Mouse (Mus musculus): ENCODE data around the gene Usp3. TPM values are rescaled to one million over a fixed set of nuclear protein-coding genes. Genes with fewer than 3 reads are reported as not detected.

Gene Usp3
- total RNA-seq, 2 experiments from 2014 or later = 33.0 to 41.0 TPM

DNA sequence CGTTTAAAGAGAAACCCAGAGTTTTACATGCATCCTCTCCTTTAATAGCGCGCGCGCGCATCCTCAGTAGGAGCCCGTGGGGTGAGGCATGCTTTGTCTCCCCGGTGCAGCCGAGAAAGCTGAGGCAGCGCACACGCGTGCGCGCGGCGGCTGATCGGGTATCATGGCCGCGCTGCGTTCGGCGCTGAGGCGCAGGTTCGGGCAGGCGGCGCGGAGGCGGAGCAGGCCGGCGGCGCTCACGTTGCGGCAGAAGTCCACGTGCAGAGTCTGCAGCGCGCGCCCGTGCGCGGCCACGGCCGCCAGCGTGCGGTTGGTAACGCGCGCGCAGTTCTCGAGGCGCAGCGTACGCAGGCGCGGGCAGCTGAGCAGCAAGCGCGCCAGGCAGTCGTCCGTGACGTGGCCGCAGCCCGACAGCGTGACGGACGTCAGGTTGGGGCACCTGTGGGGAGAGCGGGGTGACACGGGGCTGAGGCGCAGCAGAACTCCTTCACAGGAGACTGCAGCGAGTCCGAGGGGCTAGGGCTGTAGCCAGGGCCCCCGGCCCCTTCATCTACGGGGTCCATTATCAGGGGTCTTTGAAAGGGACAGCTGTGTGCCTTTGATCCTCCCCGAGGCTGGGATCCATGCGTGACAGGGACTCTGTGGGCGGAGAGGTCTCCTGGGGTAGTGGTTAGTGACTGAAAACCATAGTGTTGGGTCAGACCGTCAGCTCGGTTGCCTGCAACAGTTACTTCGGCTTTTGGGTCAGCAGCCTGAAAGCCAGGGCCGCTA is 81.2 kb downstream of the Usp3 start:
- DNase-seq (ENCODE audit: low spot score in 2 of 2) = peak; percentile 90 to 91

DNA sequence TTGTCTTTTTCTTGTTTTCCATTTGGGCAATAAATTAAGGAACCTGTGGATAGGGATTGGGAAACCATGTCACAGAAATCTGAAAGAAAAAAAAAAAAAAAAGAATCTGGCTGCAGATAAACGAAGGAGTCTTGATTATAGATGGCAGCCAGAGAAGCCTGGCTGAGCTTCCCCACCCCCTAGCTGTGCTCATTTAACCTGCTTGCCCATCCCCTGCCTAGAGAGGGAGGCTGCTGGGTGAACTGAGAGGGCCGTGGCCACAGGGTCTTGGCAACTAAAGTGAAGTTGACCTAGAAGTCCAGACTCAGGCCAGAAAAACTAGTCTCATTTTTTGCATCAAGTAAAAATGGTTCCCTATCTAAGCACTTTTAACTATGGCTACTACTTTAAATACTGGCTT is 82.0 kb downstream of the Usp3 start:
- DNase-seq (ENCODE audit: low spot score in 2 of 2) = no peak

DNA sequence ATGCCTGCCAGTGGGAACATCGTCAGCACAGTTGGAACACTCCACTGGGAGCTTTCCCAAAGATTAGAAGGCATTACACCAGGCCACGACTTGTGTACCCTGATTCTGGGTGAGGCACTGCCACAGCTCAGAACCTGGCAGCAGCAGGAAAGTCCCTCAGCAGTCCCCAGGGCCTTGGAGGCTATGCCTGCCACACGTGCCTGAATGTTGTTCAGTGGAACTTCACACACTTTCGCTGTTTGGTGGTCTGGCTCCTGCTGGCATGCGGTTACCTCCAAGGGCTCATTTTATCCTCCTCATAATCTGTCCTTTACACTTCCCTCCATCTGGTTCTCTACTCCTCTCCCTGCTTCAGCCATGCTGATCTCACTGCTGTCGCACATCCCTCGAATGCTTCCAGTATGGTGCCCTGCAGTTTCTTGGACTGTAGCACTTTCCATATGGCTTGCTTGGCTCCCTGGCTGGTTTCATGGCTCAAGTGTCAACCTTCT is 82.5 kb downstream of the Usp3 start:
- no peak for DNase-seq (ENCODE audit: low spot score in 2 of 2)

DNA sequence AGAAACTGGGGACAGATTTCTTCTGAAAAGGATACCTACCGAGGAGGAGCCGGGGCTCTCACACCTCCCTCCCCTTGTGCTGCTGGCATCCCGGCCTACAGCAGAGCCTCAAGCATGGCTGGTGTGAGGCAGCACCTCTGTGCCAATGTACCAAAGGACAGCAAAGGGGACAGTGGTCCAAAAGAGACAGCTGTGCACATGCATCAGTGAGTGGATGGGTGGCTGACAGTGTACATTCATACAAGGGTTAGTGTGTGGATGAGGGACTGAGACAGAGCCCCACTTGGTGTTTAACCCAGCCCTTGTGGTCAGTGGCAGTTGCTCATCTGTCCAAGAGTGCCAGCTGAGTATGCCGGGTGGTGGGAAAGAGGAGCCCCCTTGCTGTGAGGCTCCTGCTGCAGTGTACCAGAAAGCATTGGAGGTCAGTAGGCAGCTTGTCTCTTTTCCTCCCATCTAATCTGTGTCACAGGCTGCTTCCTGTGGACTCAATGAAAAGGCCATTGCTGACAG is 84.0 kb downstream of the Usp3 start:
- DNase-seq (ENCODE audit: low spot score in 2 of 2) = no peak

DNA sequence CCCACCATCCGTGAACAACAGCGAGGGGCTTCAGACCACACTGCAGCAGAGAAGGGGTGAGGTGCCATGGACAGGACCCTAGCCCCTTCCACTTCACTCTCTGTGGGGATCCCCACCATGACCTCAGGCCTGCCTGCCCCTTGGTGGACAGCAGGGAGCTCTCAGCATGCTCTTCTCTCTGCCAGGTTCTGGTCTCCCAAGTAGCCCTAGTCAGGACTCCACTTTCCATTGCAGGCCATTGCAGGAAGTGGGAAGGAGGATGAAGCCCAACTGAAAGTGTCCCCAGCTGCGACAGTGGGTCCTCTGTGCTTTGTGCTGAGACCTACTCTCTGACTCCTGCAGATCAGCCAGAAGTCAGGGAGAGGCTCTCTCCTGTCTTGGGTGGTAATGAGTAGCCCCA is 85.3 kb downstream of the Usp3 start:
- no peak for DNase-seq (ENCODE audit: low spot score in 2 of 2)

DNA sequence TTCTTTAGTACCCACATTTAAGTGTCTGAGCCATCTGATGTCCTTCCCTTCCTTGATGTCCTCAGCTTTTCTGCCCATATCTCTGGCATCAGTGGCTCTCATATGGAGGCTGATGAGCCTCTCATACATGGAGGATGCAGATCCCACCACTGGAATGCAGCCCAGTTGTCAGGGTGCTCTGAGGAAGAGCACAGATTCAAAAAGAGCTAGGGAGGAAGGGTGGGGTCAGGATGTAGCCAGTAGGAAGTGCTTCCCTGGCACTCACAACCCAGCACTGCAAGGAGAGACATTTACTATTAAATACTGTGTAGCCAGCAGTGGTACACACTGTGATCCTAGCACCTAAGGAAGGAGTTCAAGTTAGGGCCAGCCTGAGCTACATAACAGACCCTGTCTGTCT is 86.5 kb downstream of the Usp3 start:
- DNase-seq (ENCODE audit: low spot score in 2 of 2) = no peak

DNA sequence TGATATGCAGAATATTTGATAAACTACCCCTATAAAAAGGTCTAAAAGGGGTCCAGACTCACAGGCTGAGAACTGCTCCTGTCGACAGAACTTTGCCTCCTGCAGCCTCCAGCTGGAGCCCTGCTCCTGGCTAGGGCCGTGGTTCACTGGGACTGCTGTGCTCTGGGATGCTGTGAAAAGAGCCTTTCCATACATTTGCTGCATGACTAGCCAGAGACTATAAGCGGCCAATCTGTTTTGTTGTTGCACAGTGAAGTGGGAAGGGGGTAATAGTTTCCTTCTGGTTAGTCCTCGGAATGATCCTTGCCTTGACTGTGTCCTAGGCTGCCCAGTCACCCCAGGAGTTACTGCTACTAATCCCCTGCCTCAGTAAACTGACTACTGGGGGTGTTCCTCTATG is 86.9 kb downstream of the Usp3 start:
- no peak for DNase-seq (ENCODE audit: low spot score in 2 of 2)

DNA sequence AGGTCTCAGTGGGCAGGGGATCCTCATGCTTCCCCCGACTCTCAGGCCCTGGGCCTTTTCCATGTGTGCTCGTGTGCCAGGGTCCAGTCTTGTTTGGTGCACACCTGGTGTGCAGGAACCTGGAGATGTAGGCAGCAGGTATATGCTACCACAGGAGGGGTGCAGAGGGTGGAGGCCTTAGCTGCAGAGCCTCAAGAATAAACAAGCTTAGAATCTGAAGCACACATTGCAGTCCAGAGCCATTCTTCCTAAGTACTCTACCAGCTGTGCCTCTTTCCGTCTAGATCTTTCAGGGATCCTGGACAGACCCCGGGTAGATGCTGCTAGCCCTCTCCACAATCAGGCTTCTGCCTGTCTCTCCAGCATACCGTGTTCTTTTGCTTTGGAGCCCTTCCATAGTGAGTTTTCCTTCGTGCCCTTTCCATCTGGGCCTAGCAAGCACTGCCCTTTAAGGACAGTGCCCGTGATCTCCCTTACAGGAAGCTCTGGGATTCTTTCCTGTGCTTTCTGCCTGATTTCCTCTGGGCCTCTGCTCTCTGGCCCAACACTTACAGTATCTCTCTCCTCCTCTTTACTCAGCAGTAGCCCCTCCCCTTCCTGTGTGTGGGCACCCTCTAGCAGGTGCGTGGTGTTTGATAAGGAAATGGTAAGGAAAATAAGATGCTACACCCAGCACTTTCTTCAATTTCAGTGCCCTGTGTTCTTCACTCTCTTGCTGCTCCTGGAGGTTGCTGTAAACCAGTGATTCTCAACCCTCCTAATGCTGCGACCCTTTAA is 87.6 kb downstream of the Usp3 start:
- no peak for DNase-seq (ENCODE audit: low spot score in 2 of 2)

DNA sequence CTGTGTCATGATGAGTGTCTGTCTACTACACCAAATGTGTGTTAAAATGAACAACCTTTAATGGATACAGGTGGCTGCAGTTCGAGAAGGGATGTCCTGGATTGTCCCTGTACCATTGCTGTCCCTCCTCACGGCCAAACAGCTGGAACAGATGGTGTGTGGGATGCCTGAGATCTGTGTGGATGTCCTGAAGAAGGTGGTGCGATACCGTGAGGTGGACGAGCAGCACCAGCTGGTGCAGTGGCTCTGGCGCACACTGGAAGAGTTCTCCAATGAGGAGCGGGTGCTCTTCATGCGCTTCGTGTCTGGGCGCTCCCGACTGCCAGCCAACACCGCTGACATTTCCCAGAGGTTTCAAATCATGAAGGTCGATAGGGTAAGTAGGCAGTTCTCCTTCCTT is 88.4 kb downstream of the Usp3 start:
- DNase-seq (ENCODE audit: low spot score in 2 of 2) = no peak

DNA sequence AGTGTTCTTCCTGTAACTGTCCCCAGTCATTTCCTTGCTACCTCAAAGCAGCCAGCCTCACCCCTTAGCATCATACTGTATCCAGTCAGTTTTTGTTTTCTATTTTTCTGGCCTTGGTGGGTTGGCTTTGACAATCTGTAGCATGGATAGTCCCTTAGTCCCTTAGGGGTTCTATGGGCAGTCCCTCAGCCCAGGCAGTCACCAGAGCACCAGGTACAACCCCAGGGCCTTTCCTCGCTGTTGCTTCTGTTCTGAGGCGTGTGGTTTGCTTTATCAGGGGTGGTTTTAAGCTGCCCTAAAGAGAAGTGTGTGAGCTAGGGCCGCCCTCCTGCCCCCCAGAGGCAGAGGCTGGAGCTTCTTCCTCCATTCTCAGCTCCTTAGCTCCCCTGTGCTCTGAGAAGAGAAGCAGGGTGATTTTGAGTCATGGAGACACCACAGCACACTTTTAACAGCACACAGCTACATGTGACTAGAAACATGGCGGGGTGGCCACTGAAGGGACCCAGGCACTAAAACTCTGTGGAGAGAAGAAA is 89.0 kb downstream of the Usp3 start:
- DNase-seq (ENCODE audit: low spot score in 2 of 2) = no peak

DNA sequence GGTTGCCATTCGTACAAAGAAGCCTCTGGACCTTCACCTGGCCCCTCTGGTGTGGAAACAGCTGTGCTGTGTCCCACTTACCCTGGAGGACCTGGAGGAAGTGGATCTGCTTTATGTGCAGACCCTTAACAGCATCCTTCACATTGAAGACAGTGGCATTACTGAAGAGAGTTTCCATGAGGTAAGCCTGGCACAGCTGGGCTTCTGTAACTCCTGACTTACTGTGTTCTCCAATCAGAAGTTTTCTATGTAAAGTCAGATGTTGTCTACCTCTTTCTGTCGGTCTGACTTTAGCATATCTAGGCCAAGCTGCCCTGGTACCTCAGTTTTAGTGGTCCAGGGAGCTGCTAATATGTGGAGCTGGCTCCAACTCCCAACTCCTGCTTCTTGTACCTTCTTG is 91.7 kb downstream of the Usp3 start:
- no peak for DNase-seq (ENCODE audit: low spot score in 2 of 2)

DNA sequence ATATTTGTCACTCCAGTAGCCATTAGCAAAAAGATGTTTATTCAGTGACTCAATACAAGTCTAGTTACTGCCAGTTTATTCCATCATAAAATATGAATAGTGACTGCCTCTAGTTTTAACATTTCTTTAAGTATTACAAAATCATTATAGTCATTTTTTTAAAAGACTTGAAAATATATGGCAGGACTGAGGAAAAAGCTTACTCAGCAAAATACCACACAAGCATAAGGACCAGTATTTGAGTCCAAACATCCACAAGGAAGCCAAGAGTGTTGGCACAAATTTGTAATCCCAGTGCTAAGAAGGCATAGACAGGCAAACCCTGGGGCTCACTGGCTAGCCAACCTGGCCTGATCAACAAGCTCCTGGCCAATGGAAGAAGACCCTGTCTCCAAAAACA is 99.0 kb downstream of the Usp3 start:
- DNase-seq (ENCODE audit: low spot score in 2 of 2) = no peak

DNA sequence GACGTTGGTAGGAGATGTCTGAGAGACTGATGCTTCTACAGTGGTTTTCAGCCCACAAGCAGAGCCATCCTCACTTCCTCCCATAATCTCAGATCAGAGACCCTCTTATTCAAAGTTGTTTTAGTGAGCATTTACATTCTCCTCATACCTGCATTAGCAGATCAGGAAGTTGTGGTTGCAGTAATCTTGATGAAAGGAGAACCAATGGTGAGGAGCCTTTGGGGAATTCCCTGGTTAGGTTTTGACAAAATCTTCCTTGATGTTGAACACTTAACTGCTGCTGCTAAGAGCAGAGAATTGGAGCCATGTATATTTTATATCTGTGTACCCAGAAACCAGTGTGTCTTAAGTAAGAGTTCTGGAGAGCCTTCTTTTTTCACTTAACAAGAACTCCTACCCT is 100.6 kb downstream of the Usp3 start:
- no peak for DNase-seq (ENCODE audit: low spot score in 2 of 2)

DNA sequence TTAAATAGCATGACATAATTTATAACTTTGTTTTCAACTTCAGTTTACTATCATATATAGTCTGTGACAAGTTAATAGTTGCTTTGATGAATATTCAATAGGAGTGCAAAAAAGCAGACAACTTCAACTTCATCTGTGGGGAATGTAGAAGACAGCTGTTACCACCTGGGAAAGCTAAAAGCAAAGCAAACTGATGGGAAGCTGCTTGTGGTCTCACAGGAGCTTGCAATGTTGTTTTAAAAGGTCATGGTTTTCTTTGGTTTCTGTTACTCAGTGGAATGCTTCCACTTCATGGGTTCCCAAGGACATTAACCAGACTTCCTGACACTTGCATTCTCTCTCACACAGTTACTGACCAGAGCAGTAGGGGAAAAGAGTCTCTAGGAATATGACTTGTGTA is 104.2 kb downstream of the Usp3 start:
- no peak for DNase-seq (ENCODE audit: low spot score in 2 of 2)

DNA sequence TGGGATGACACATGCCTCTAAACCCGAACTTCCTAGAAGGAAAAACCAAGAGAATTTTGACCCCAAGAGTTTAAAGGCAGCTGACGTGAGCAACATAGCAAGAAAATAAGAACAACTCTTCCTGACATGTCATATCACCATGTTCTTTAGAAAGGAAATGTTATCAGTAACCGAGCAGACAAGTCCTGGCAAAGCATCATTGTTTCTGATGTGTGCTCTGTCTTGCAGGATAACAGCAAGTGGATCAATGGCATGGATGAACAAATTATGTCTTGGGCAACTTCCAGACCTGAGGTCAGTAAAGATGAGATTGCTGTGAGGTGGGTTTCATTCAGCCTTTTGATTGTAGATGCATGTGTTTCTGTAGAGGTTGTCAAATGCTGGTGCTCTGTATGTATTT is 109.5 kb downstream of the Usp3 start:
- no peak for DNase-seq (ENCODE audit: low spot score in 2 of 2)

DNA sequence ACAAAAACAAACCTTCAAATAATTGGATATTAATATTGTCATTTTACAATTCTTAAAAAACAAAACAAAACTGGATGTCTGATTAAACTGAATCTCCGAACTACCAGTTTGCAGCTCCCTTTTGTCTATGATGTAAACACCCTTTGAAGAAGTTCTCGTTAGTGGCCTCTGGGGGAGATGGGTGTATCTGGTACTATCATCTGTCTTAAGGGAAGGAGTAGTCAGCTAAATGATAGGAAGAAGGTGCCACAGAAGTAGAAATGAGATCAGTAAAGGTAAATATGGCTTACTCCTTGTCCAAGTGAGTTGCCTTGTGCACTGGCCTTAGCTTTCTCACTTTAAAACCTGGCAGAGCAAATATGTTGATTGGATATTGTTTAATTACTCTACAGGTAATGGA is 115.2 kb downstream of the Usp3 start:
- no peak for DNase-seq (ENCODE audit: low spot score in 2 of 2)

DNA sequence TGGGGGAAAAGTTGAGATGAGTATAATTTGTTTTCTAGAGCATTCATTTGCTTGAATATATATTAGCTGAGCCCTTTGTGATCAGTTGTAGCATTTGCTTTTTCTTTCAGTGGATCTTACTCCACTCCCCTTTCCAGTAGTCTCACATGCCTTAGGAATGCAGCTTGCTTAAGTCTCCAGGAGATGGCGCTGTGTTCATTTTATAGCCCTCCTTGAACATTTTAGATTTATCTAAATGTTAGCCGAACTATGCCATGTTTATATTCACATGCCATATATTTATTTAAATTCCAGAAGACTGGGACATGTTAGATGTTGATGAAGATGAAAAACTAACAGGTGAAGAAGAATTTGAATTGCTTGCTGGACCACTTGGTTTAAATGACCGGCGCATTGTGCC is 127.9 kb downstream of the Usp3 start:
- DNase-seq (ENCODE audit: low spot score in 2 of 2) = no peak

Other genes starting within 250 kb of the Usp3 start
- gene Herc1, start 242.7 kb downstream of the Usp3 start, total RNA-seq (2021) = 10 to 100 TPM; 35.1 to 35.4 TPM
- under 1 TPM; 0.40 to 0.67 TPM for gene Fbxl22, start 78.5 kb downstream of the Usp3 start, total RNA-seq (2021)
- gene Car12, start 120.5 kb upstream of the Usp3 start, total RNA-seq (2021) = under 1 TPM; 0.43 to 0.93 TPM
- 1 to 10 TPM; 8.0 to 9.6 TPM for gene Aph1b, start 202.3 kb upstream of the Usp3 start, total RNA-seq (2021)
- gene Gm10647, start 203.9 kb upstream of the Usp3 start, total RNA-seq (2021) = under 1 TPM; 0.22 to 0.23 TPM
- 1 to 10 TPM; 2.7 to 6.6 TPM for gene Aph1c, start 241.6 kb upstream of the Usp3 start, total RNA-seq (2021)